Mouse (Mus musculus) cerebellum, adult 8-10 months (tissue): Measurements from ENCODE around the gene Sprr2d.

Source experiments
- DNase-seq: peaks from one replicate; pipeline ENCODE4 v3.0.0; 2022

The Sprr2d gene

DNA sequence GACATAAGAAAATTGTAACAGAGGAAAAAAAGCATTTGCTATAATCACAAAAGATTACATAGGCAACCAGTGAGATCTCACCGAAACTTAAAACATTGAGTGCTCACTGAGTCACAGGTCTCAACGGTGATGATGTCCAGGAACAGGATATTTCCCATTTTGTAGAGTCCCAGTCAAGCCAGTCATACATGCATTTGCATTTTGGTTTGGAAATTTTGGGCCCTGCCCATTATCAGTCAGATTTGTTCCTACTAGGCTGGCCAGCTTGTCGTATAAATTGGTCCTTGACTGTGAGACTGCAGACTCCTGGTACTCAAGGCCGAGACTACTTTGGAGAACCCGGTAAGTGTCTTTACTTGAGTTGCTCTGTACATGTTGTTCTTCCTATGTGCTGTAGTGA lies at the start of gene Sprr2d:
Gene Sprr2d (plus strand): TSS at position 301 of the 400 bp plus-strand sequence.
- DNase-seq: no peak

GRCm38 (mm10) chr3:92307406-92307805 lies 31.5 kb upstream of the Sprr2d start:
- DNase-seq: no peak

DNA sequence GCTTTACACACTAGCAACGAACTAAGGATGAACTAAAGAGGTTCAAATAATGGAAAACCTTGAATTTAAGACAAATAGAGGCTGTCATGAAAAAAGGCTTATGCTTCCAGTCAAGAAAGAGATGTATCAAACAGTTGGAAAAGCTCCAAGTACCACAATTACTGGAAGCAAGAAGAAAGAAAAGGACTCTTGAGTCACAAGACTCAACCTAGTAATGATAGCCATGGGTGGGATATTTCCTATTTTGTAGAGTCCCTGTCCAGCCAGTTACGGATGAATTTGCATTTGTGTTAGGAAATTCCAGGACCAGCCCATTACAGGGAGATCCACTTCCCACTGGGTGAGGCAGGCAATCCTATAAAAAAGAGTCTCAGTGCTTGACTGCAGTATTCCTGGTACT lies 22.6 kb upstream of the Sprr2d start, which contains the start of gene Sprr2b:
Gene Sprr2b (plus strand): TSS at position 301 of the 400 bp plus-strand sequence.
- no peak for DNase-seq

DNA sequence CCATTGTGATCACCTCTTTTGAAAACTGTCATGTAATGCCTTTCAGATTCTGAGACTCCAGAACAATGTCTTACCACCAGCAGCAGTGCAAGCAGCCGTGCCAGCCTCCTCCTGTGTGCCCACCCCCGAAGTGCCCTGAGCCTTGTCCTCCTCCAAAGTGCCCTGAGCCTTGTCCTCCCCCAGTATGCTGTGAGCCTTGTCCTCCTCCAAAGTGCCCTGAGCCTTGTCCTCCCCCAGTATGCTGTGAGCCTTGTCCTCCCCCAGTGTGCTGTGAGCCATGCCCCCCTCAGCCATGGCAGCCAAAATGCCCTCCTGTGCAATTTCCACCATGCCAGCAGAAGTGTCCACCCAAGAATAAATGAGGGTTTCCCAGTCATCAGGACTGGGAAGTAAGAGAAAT lies 21.6 kb upstream of the Sprr2d start:
- no peak for DNase-seq

DNA sequence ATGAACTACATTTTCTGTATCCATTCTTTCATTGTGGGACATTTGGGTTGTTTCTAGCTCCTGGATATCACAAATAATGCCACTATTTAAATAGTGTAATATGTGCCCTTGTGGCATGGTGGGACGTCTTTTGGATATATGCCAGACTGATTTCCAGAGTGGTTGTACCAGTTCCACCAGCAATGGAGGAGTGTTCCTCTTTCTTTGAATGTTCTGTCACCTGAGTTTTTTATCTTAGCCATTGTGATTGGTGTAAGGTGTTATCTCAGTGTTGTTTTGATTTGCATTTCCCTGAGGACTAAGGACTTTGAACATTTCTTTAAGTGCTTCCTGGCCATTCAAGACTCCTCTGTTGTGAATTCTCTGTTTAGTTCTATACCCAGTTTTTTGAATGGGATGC lies 2.7 kb upstream of the Sprr2d start:
- no peak for DNase-seq

DNA sequence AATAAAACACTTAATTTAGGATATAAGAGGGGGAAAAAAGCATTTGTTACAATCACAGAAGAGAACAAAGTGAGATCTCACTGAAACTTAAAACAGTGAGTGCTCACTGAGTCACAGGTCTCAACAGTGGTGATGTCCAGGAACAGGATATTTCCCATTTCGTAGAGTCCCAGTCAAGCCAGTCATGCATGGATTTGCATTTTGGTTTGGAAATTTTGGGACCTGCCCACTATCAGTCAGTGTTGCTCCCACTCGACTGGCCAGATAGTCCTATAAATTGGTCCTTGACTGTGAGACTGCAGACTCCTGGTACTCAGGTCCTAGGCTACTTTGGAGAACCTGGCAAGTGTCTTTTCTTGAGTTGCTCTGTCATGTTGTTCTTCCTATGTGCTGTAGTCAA lies 12.9 kb downstream of the Sprr2d start, which contains the start of gene Sprr2e:
Gene Sprr2e (plus strand): TSS at position 301 of the 400 bp plus-strand sequence.
- no peak for DNase-seq

- no peak for DNase-seq
These were observed 22.7 kb downstream of the Sprr2d start for GRCm38 (mm10) chr3:92361619-92362018.

DNA sequence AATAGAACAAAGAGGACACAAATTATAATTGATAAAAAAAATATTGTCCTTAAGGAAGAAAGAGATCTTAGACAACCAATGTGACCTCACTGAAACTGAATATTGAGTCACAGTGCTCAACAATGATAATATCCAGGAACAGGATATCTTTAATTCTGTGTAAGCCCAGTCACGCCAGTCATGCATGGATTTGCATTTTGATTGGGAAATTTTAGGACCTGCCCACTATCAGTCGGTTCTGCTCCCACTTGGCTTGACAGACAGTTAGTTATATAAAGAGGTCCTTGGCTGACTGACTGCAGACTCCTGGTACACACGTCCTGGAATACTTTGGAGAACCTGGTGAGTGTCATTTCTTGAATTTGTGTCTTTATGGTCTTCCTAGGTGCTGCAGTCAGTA lies 25.9 kb downstream of the Sprr2d start, which contains the start of gene Sprr2f:
Gene Sprr2f (plus strand): TSS at position 301 of the 400 bp plus-strand sequence.
- no peak for DNase-seq

GRCm38 (mm10) chr3:92373613-92374012 lies 34.7 kb downstream of the Sprr2d start:
- no peak for DNase-seq

- DNase-seq: no peak
These were observed 46.4 kb downstream of the Sprr2d start, which contains the start of gene Sprr2h for GRCm38 (mm10) chr3:92385385-92385784. Gene Sprr2h (plus strand): TSS chr3:92385685.
